Mouse (Mus musculus) bone marrow, adult 2 months (tissue): ENCODE data around the gene Baz2b.

Experiments
- CTCF ChIP-seq: fragments of 200-500 bp; IDR thresholded peaks from 2 replicates; pipeline ENCODE4 v1.5.1; 2011; ENCODE audit warnings: low read length, control low read depth; ENCODE audit not compliant: control insufficient read depth, insufficient read depth
- POLR2A ChIP-seq: fragments of 200-500 bp; IDR thresholded peaks from 2 replicates; pipeline ENCODE4 v1.6.1; 2011; ENCODE audit warnings: low read depth, mild to moderate bottlenecking, control low read depth, low read length, borderline replicate concordance; ENCODE audit not compliant: control insufficient read depth

GRCm38 (mm10) chr2:59913610-59914009 is 296.0 kb downstream of the Baz2b start:
- no peak for TF ChIP-seq POLR2A
- TF ChIP-seq CTCF, result no peak
